Mouse (Mus musculus): ENCODE data around the gene Gm10837. TPM values are rescaled to one million over a fixed set of nuclear protein-coding genes. Genes with fewer than 3 reads are reported as not detected.

The Gm10837 gene
- polyA plus RNA-seq, 1 experiment from 2014 or later, result not detected

DNA sequence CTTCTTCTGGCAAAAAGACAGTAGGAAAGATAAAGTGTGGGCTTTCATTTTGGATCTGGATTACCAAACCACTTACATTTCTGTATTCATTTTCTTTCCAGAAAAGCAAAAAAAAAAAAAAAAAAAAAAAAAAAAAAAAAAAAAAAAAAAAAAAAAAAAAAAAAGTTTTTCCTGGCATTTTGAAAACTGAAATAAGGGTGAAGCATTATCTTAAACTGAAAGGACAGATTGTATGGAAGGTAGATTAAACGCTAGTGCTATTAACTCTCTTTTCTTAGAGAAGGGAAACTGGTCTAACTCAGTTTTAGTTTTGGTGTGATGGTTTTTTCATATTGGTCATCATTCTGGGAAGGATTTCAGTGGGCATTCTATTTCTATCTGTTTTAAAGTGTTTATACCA lies 1.6 kb downstream of the Gm10837 start:
- Histone ChIP-seq H3K4me3 (ENCODE audit: low read depth, low read length) (no peak overlapping the region), H3K9me3 (ENCODE audit: low read length) (no peaks in the 10 kb centered on the region), H3K27ac (ENCODE audit: low read depth) (no peak overlapping the region), H3K27me3 (ENCODE audit: insufficient read depth, low read length) (peaks cover 42% of the 10 kb centered on the region), H3K4me1 (ENCODE audit: insufficient read depth) (peaks cover 5% of the 10 kb centered on the region), H3K9ac (replicated peaks) (no peak overlapping the region), H3K36me3 (replicated peaks; ENCODE audit: insufficient read depth, low read length) (no peaks in the 10 kb centered on the region), H3K4me2 (ENCODE audit: low read depth, low read length) (no peak overlapping the region)
- no peak for ATAC-seq
- no peak for TF ChIP-seq CTCF (IDR thresholded peaks at IDR 0.05; ENCODE audit: low read depth)
- TF ChIP-seq EP300 (IDR thresholded peaks at IDR 0.05; ENCODE audit: low read depth), result no peak
- no peak for DNase-seq
- 58% methylated on average over 1 of the region's 1 CpGs for WGBS (ENCODE audit: insufficient replicate concordance)

DNA sequence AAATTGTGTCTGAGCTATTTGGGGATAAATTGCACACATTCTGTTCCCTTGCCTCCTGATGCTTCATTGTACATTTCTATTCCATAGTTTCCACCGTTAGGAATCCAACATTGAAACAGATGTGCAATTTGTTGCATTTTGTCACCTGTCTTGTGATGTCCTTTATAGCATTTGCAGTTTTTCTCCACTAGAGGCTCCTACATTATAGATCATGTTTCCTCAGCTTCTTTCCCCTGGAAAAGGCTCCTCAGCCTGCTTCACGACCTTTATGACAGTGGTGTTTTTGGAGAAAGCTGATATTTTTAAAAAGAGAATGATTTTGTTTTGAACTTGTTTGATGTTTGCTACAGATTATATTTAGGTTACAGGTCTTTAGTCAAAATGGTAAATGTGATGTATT lies 18.7 kb downstream of the Gm10837 start:
- no peak overlapping the region for H3K4me2 ChIP-seq (ENCODE audit: low read depth, low read length)
- no peak for DNase-seq
- no peak overlapping the region for H3K27ac ChIP-seq (ENCODE audit: low read depth)
- ATAC-seq, result no peak
- H3K9me3 ChIP-seq (ENCODE audit: low read length), result no peaks in the 10 kb centered on the region
- no peak for TF ChIP-seq EP300 (IDR thresholded peaks at IDR 0.05; ENCODE audit: low read depth)
- TF ChIP-seq CTCF (IDR thresholded peaks at IDR 0.05; ENCODE audit: low read depth), result peak; percentile 55
- H3K4me3 ChIP-seq (ENCODE audit: low read depth, low read length), result no peak overlapping the region
- WGBS (ENCODE audit: insufficient replicate concordance), result 21% methylated on average over 2 of the region's 2 CpGs
- no peaks in the 10 kb centered on the region for H3K4me1 ChIP-seq (ENCODE audit: insufficient read depth)
- H3K36me3 ChIP-seq (replicated peaks; ENCODE audit: insufficient read depth, low read length), result no peaks in the 10 kb centered on the region
- no peak overlapping the region for H3K9ac ChIP-seq (replicated peaks)
- H3K27me3 ChIP-seq (ENCODE audit: insufficient read depth, low read length), result no peaks in the 10 kb centered on the region

DNA sequence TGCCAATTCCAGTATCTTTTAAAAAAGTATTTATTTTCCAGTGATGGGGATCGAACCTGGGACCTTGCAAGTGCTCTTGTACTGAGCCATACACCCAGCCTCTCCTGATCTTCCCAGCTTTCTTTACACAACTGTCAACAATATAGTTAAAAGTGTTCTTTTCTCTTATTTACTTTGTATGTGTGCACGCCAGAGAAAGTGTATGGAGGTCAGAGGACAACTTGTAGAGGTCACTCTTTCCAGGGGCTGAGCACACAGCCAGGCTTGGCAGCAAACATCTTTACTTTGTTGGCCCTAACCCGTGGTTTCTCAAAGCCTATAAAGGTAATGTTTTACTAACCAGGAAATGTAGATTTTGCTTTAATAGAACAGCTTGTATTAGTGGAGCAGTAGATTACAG lies 21.1 kb downstream of the Gm10837 start:
- WGBS (ENCODE audit: insufficient replicate concordance), result 33% methylated on average over 3 of the region's 3 CpGs
- Histone ChIP-seq H3K27ac (ENCODE audit: low read depth) (peak overlapping the region; percentile 34; the same call in 1 of the 2 replicates), H3K4me2 (ENCODE audit: low read depth, low read length) (no peak overlapping the region), H3K4me3 (ENCODE audit: low read depth, low read length) (no peak overlapping the region), H3K27me3 (ENCODE audit: insufficient read depth, low read length) (no peaks in the 10 kb centered on the region), H3K9me3 (ENCODE audit: low read length) (no peaks in the 10 kb centered on the region), H3K9ac (replicated peaks) (no peak overlapping the region), H3K36me3 (replicated peaks; ENCODE audit: insufficient read depth, low read length) (no peaks in the 10 kb centered on the region), H3K4me1 (ENCODE audit: insufficient read depth) (no peaks in the 10 kb centered on the region; the same call in 1 of the 2 replicates)
- ATAC-seq, result peak; percentile 93
- DNase-seq, result no peak
- no peak for TF ChIP-seq EP300 (IDR thresholded peaks at IDR 0.05; ENCODE audit: low read depth)
- no peak for TF ChIP-seq CTCF (IDR thresholded peaks at IDR 0.05; ENCODE audit: low read depth)

DNA sequence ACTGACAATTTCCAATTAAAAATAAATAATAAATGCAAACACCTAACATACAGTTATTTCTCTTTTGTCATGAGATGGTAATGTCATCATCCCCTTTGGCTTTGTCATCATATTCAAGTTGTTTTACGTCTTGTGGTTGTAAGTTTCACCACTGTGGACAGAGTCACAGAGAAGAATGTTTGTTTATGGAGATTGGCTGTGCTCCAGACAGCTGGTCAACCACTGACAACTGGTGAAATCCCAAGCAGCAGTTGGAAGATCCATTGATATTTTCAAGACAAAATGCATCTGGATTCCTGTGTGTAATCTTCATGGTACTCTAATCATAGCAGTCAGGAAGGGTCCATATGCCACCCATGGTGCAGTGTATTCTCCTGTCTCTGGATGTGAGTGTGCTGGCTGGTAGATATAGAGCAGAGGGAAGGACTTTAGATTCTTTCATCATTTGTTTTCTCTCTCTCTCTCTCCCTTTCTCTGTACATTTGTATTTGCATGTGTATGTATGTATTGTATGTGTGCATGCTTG lies 23.2 kb downstream of the Gm10837 start:
- H3K9me3 ChIP-seq (ENCODE audit: low read length), result no peaks in the 10 kb centered on the region
- no peak overlapping the region for H3K4me3 ChIP-seq (ENCODE audit: low read depth, low read length)
- no peaks in the 10 kb centered on the region for H3K36me3 ChIP-seq (replicated peaks; ENCODE audit: insufficient read depth, low read length)
- no peak for TF ChIP-seq EP300 (IDR thresholded peaks at IDR 0.05; ENCODE audit: low read depth)
- TF ChIP-seq CTCF (IDR thresholded peaks at IDR 0.05; ENCODE audit: low read depth), result no peak
- no peak overlapping the region for H3K4me2 ChIP-seq (ENCODE audit: low read depth, low read length)
- WGBS (ENCODE audit: insufficient replicate concordance), result 43% methylated on average over 1 of the region's 1 CpGs
- H3K27me3 ChIP-seq (ENCODE audit: insufficient read depth, low read length), result no peaks in the 10 kb centered on the region
- H3K9ac ChIP-seq (replicated peaks), result no peak overlapping the region
- ATAC-seq (no peak), DNase-seq (no peak)
- no peak overlapping the region for H3K27ac ChIP-seq (ENCODE audit: low read depth)
- no peaks in the 10 kb centered on the region; the same call in 1 of the 2 replicates for H3K4me1 ChIP-seq (ENCODE audit: insufficient read depth)

DNA sequence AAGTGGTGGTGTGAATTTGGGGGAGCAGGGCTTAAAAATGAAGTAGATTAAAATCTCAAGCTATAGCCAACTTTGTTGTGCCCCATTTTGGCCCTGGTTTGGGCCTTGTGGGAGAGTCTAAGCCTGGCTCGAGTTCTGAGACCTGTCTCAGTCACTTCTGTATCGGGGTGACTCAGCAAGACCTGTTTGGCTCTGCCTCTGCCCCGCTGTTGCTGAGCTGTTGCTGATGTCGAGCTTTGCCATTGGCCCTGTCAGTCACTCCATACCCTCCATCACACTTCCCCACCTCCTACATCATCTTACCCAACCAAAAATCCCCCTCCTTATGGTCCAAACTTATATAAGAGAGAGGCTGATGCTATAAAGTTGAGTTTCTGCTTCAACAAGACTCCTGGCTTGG lies 38.1 kb downstream of the Gm10837 start:
- DNase-seq (no peak), ATAC-seq (no peak)
- H3K9ac ChIP-seq (replicated peaks), result no peak overlapping the region
- no peak overlapping the region for H3K4me3 ChIP-seq (ENCODE audit: low read depth, low read length)
- no peaks in the 10 kb centered on the region; the same call in 1 of the 2 replicates for H3K9me3 ChIP-seq (ENCODE audit: low read length)
- TF ChIP-seq EP300 (IDR thresholded peaks at IDR 0.05; ENCODE audit: low read depth) (no peak), CTCF (IDR thresholded peaks at IDR 0.05; ENCODE audit: low read depth) (no peak)
- H3K4me2 ChIP-seq (ENCODE audit: low read depth, low read length), result no peak overlapping the region
- no peaks in the 10 kb centered on the region for H3K4me1 ChIP-seq (ENCODE audit: insufficient read depth)
- 61% methylated on average over 4 of the region's 4 CpGs for WGBS (ENCODE audit: insufficient replicate concordance)
- H3K27ac ChIP-seq (ENCODE audit: low read depth), result no peak overlapping the region
- no peaks in the 10 kb centered on the region for H3K27me3 ChIP-seq (ENCODE audit: insufficient read depth, low read length)
- H3K36me3 ChIP-seq (replicated peaks; ENCODE audit: insufficient read depth, low read length), result no peaks in the 10 kb centered on the region

DNA sequence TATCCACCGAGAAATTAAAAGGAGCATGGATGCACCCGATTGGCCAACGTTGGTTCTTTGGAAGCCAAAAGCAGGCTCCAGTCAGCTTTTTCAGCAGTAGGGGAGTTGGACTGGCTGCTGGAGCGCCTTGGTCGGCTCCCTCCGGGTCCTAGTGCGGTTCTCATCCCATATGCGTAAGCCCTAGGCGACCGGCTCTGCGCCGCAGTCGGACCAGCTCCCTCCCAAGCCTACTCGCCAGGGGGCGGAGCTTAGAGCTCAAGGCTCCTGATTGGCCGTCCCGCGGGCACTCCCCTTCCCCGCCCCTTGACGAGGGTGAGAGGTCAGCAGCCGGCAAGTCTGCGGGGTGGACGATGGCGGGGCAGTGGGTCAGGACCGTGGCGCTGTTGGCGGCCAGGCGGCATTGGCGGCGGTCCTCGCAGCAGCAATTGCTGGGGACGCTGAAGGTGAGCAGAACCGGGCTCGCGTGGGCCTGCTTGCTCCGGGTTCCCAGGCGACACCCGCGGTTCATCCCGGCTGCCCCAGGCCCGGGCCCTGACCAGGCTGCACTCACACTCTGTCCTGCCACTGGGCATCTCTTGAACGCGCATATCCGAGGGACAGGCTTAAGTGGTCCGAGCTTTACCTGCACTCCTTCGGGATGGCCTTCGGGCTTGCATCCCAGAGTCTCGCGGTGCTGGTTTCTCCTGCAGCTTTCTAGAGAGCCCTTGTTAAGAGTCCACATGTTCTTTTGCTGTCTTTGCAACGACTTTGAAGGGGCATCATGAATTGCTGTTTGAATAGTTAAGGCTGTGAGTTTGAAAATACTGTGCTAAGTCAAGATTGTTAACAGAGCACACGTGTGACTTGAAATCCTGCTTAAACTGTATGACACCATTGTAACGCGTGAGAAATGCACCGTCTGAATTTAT lies 43.9 kb downstream of the Gm10837 start, which contains the start of gene Pcca:
Gene Pcca, plus strand, starts transcription at position 308 of the 908 bp plus-strand sequence.
- peak within 1 kb of the TSS; percentile 95 for H3K27ac ChIP-seq (ENCODE audit: low read depth)
- H3K9ac ChIP-seq (replicated peaks), result peak within 1 kb of the TSS; percentile 75
- TF ChIP-seq CTCF (IDR thresholded peaks at IDR 0.05; ENCODE audit: low read depth) (peak; percentile 27), EP300 (IDR thresholded peaks at IDR 0.05; ENCODE audit: low read depth) (peak; percentile 65)
- no peaks in the 10 kb centered on the region for H3K36me3 ChIP-seq (replicated peaks; ENCODE audit: insufficient read depth, low read length)
- H3K4me2 ChIP-seq (ENCODE audit: low read depth, low read length), result peak within 1 kb of the TSS; percentile 94
- WGBS (ENCODE audit: insufficient replicate concordance), result 2% methylated on average over 54 of the region's 54 CpGs
- H3K9me3 ChIP-seq (ENCODE audit: low read length), result no peaks in the 10 kb centered on the region
- no peaks in the 10 kb centered on the region for H3K27me3 ChIP-seq (ENCODE audit: insufficient read depth, low read length)
- peaks cover 11% of the 10 kb centered on the region; the same call in 1 of the 2 replicates for H3K4me1 ChIP-seq (ENCODE audit: insufficient read depth)
- peak; percentile 96 for DNase-seq
- peak; percentile 99 for ATAC-seq
- peak within 1 kb of the TSS; percentile 85 for H3K4me3 ChIP-seq (ENCODE audit: low read depth, low read length)

Measured in liver, postnatal 0 days (tissue).